Comparison of ENCODE assay signal across 8 mouse cellular contexts in the genomic region with DNA sequence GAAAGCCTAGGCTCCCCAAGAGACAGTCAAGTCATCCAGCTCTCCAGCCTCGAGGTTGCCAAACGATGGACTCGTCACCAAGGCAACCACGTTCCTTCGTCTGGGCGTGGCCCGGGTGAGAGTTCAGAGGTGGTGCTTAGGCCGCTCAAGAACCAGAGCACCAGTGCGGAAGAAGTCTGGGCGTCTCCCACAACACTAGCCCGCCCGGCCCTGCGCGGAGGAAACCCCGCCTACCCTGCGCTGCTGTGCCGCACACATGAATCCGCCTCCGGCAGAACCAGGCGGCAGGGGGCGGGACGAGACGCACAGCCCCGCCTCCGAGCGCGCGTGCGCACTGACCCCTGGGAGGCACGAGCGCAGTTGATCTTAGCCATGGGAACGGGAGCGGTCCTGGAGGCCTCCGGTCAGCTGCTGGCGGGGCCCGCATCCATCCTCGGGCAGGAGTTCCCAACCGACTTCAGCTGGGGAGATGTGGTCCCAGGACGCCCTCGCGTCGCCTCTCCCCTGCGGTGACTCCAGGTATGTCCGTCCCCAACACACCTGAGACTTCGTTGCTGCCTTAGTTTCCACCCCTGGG. TPM values are rescaled to one million over a fixed set of nuclear protein-coding genes. Genes with fewer than 3 reads are reported as not detected.
A peak's percentile ranks its signal among the peaks of the same experiment; 100 is the strongest.
DNase-seq lines count a peak whose midpoint lies in the region; ATAC-seq and TF ChIP-seq lines count a peak whose summit lies in the region.

A gene (plus strand): TSS at position 363 of the 577 bp plus-strand sequence.

- H3K4me2 ChIP-seq in hindbrain, postnatal 0 days (ENCODE audit: low read depth, low read length), result peak within 1 kb of the TSS; percentile 78

- H3K9me3 ChIP-seq in hindbrain, postnatal 0 days (ENCODE audit: low read length), result no peaks in the 10 kb centered on the region

- DNase-seq in ZHBTc4 (ENCODE audit: low read depth, low spot score), result peak; percentile 99
- peak; percentile 98 for DNase-seq in gastrocnemius, adult 2 months
- peak; percentile 97 for DNase-seq in hindbrain, postnatal 0 days (ENCODE audit: low spot score)
- DNase-seq in left cerebral cortex, adult 2 months (ENCODE audit: extremely low spot score in 1 of 2, low spot score in 2 of 2), result peak; percentile 95 to 96
- DNase-seq in right cerebral cortex, adult 2 months (ENCODE audit: low spot score in 2 of 2), result peak; percentile 92 to 94
- peak; percentile 98 for DNase-seq in urinary bladder, postnatal 14 days (ENCODE audit: low spot score)

- peak; percentile 98 for ATAC-seq in common myeloid progenitor, adult 5-6 weeks (replicated peaks; ENCODE audit: low read depth, poor library complexity, severe bottlenecking)
- peak; percentile 99 for ATAC-seq in hindbrain, postnatal 0 days
- peak; percentile 98 for ATAC-seq in megakaryocyte, adult 5-6 weeks (ENCODE audit: poor library complexity, severe bottlenecking)

- intact Hi-C loops in gastrocnemius, adult 2 months (cut with DNase I), result loop anchor here (5.0 kb wide), 2 partner anchors 126 to 226 kb away; a partner anchor contains a TSS
- intact Hi-C loops in left cerebral cortex, adult 2 months (cut with DNase I), result loop anchor here (5.0 kb wide), 2 partner anchors 126 to 226 kb away; a partner anchor contains a TSS

- H3K27ac ChIP-seq in gastrocnemius, adult 2 months, result peak within 1 kb of the TSS; percentile 88
- peak within 1 kb of the TSS; percentile 68 for H3K27ac ChIP-seq in hindbrain, postnatal 0 days
- peak within 1 kb of the TSS; percentile 87 for H3K27ac ChIP-seq in left cerebral cortex, adult 2 months

- H3K4me3 ChIP-seq in gastrocnemius, adult 2 months, result peak within 1 kb of the TSS; percentile 87
- H3K4me3 ChIP-seq in hindbrain, postnatal 0 days (ENCODE audit: low read length), result peak within 1 kb of the TSS; percentile 75
- H3K4me3 ChIP-seq in left cerebral cortex, adult 2 months, result peak within 1 kb of the TSS; percentile 91

- 0 out of 2 replicates have a peak, but pooled peaks cover 4% of the 10 kb centered on the region for H3K4me1 ChIP-seq in hindbrain, postnatal 0 days (ENCODE audit: insufficient read depth, low read length)

- 0% methylated on average over 45 of the region's 45 CpGs for WGBS in hindbrain, postnatal 0 days

- no peak; the same call in 1 of the 2 replicates for TF ChIP-seq CTCF in gastrocnemius, adult 2 months (IDR thresholded peaks at IDR 0.05)
- TF ChIP-seq CTCF in hindbrain, postnatal 0 days (IDR thresholded peaks at IDR 0.05; ENCODE audit: low read depth), result peak; percentile 53
- no peak; the same call in 1 of the 2 replicates for TF ChIP-seq CTCF in left cerebral cortex, adult 2 months (IDR thresholded peaks at IDR 0.05)

- no peaks in the 10 kb centered on the region for H3K36me3 ChIP-seq in hindbrain, postnatal 0 days (ENCODE audit: insufficient read depth, low read length)

- no peaks in the 10 kb centered on the region for H3K27me3 ChIP-seq in hindbrain, postnatal 0 days (ENCODE audit: insufficient read depth, low read length)

- H3K9ac ChIP-seq in hindbrain, postnatal 0 days (replicated peaks; ENCODE audit: low read length), result peak within 1 kb of the TSS; percentile 69

RNA-seq across cellular contexts. Expression of the gene that starts here (rescaled TPM):
- 3.4 and 5.0 TPM in 2 replicates for total RNA-seq in common myeloid progenitor, adult 5-6 weeks (2017)
- 1 to 10 TPM; 2.2 to 2.7 TPM for total RNA-seq in gastrocnemius, adult 2 months (2021)
- 18.9 and 20.8 TPM in 2 replicates for total RNA-seq in hindbrain, postnatal 0 days (2014; rRNA removed)
- 17.9 and 18.9 TPM in 2 replicates for polyA plus RNA-seq in hindbrain, postnatal 0 days (2015; fragmentation: Nextera tagmentation; extraction: Ambion mirVana)
- 10 to 100 TPM; 30.2 to 32.8 TPM for total RNA-seq in left cerebral cortex, adult 2 months (2021)
- total RNA-seq in megakaryocyte, adult 5-6 weeks (2015), result 1.5 TPM in 2 replicates
- total RNA-seq in megakaryocyte, adult 5-6 weeks (2017), result 0.24 and 0.95 TPM in 2 replicates

Comparison
In these comparisons a context has a peak if more than half of its experiments do, and no peak if none do; other contexts are left out.
1. Peak in every context shown above with its lines: DNase-seq, ATAC-seq, H3K4me3 ChIP-seq and H3K27ac ChIP-seq.